Mouse (Mus musculus) bone marrow, adult 2 months (tissue): ENCODE measurements around the gene Gm13212.
"Not testable (repeated sequence)": the region's sequence is repeated elsewhere in the genome, so short reads cannot be mapped to it uniquely, and the experiment has no call there.

Source experiments
- CTCF ChIP-seq: fragments of 200-500 bp; IDR thresholded peaks from 2 replicates; pipeline ENCODE4 v1.5.1; 2011; ENCODE audit warnings: low read length, control low read depth; ENCODE audit not compliant: control insufficient read depth, insufficient read depth
- POLR2A ChIP-seq: fragments of 200-500 bp; IDR thresholded peaks from 2 replicates; pipeline ENCODE4 v1.6.1; 2011; ENCODE audit warnings: low read depth, mild to moderate bottlenecking, control low read depth, low read length, borderline replicate concordance; ENCODE audit not compliant: control insufficient read depth

- TF ChIP-seq CTCF, POLR2A: not testable (repeated sequence)
Measured at GRCm38 (mm10) chr4:145543861-145544260, 41.1 kb upstream of the Gm13212 start.
